Mouse (Mus musculus) liver, adult 2 months (tissue): Measurements from ENCODE around the gene Serinc2. TPM values are rescaled to one million over a fixed set of nuclear protein-coding genes. Genes with fewer than 3 reads are reported as not detected.

Experiments
- DNase-seq: peaks from one replicate; pipeline ENCODE4 v3.0.0-alpha.2; 2011; ENCODE audit warnings: low read depth, low spot score; ENCODE audit errors: extremely low read depth
- H3K27ac ChIP-seq: fragments of 200-500 bp; replicated peaks from 2 replicates; pipeline ENCODE4 v1.5.1; 2012; ENCODE audit warnings: low read depth, mild to moderate bottlenecking, control low read depth, inconsistent platforms, low read length; ENCODE audit not compliant: insufficient read depth
- H3K27me3 ChIP-seq: fragments of 200-500 bp; 2 replicates; pipeline ENCODE4 v1.6.1; 2012; ENCODE audit warnings: mild to moderate bottlenecking, moderate library complexity, low read length, inconsistent platforms; ENCODE audit not compliant: control insufficient read depth, insufficient read depth
- H3K36me3 ChIP-seq: fragments of 200-500 bp; 2 replicates; pipeline ENCODE4 v1.6.1; 2012; ENCODE audit warnings: low read length, inconsistent platforms; ENCODE audit not compliant: control insufficient read depth, insufficient read depth
- H3K4me1 ChIP-seq: fragments of 200-500 bp; 2 replicates; pipeline ENCODE4 v1.6.1; 2011; ENCODE audit warnings: low read length; ENCODE audit not compliant: control insufficient read depth, insufficient read depth
- H3K4me3 ChIP-seq: fragments of 200-500 bp; 2 replicates; pipeline ENCODE4 v1.5.1; 2011; ENCODE audit warnings: low read depth, mild to moderate bottlenecking, control low read depth, low read length, moderate library complexity; ENCODE audit not compliant: insufficient read depth
- H3K79me2 ChIP-seq: fragments of 200-500 bp; 2 replicates; pipeline ENCODE4 v1.6.1; 2012; ENCODE audit warnings: inconsistent platforms, mild to moderate bottlenecking, low read length, moderate library complexity; ENCODE audit not compliant: control insufficient read depth, insufficient read depth
- H3K9ac ChIP-seq: fragments of 200-500 bp; 2 replicates; pipeline ENCODE4 v1.6.1; 2012; ENCODE audit warnings: low read depth, mild to moderate bottlenecking, control low read depth, inconsistent platforms, low read length
- CTCF ChIP-seq: fragments of 200-500 bp; IDR thresholded peaks from 2 replicates; pipeline ENCODE4 v1.5.1; 2011; ENCODE audit warnings: low read depth, low read length, control low read depth
- POLR2A ChIP-seq: fragments of 200-500 bp; IDR thresholded peaks from 2 replicates; pipeline ENCODE4 v1.6.1; 2011; ENCODE audit warnings: low read length, control low read depth; ENCODE audit not compliant: insufficient read depth; ENCODE audit errors: extremely low read depth
- WGBS: fragments of 180-500 bp; shearing (Covaris S2); methylation state at CpG from one replicate; pipeline ENCODE4 v1.1.7; 2018; 5-methylcytosine and 5-hydroxymethylcytosine counted together
- polyA plus RNA-seq: library from polyadenylated mRNA; depleted of rRNA; stranded (reverse); fragments of >200 nt; gene quantifications from 2 replicates; pipeline ENCODE4 v1.2.3, GENCODE M21; 2012
- total RNA-seq: library from RNA; depleted of rRNA; stranded (reverse); fragments of >200 nt; gene quantifications from 2 replicates; pipeline ENCODE4 v1.2.3, GENCODE M21; 2014

Serinc2 gene
- total and polyA plus RNA-seq, 2 experiments = 1.1 to 20.9 TPM

DNA sequence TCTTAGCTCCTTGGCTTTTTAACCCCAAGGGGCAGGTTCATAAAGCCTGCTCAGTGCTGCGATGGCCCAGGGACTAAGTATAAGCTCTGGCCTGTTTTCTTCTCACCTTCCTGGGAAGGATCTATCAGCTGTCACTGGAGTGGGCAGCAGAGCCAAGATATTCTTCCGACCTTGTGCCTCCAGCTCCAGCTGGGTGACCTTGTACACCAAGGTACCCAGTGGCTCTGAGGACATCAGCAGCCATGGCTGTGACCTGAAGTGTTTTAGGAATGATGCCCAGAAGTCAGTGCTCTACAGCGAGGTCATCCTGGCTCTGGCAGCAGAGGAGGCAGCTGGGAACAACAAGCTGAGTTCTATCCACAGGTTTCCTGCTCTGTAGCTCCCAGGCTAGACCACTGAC lies 33.5 kb upstream of the Serinc2 start:
- no peak overlapping the region for H3K27ac ChIP-seq
- no peaks in the 10 kb centered on the region for H3K36me3 ChIP-seq
- H3K9ac ChIP-seq = no peak overlapping the region
- no peaks in the 10 kb centered on the region for H3K79me2 ChIP-seq
- 76% methylated on average over 3 of the region's 3 CpGs for WGBS
- no peak for DNase-seq
- H3K4me1 ChIP-seq = no peaks in the 10 kb centered on the region; the same call in 1 of the 2 replicates
- H3K27me3 ChIP-seq = peaks cover 7% of the 10 kb centered on the region; the same call in 1 of the 2 replicates
- TF ChIP-seq POLR2A = no peak
- TF ChIP-seq CTCF = no peak
- H3K4me3 ChIP-seq = no peak overlapping the region

DNA sequence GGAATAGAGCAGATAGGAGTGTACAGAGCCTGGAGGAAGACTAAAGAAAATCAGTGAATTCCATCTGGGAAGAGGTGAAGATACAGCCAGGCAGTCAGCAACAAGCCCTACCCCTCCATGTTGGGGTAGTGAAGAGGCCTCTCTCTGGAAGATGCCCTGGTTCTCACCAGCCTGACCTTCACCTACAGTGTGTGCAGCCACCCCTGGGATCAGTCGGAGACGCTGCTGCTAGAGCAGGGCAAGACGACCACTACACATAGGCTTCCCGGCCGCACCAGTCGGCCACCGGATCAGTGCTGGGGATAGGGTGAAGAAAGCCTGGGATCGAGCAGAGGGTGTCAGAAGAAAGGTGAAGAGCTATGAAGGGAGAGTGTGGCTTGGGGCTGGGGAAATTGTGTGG lies 30.2 kb upstream of the Serinc2 start:
- no peak overlapping the region for H3K4me3 ChIP-seq
- H3K9ac ChIP-seq = no peak overlapping the region
- H3K4me1 ChIP-seq = no peaks in the 10 kb centered on the region; the same call in 1 of the 2 replicates
- 73% methylated on average over 8 of the region's 8 CpGs for WGBS
- H3K79me2 ChIP-seq = no peaks in the 10 kb centered on the region
- H3K27ac ChIP-seq = no peak overlapping the region
- TF ChIP-seq POLR2A (no peak), CTCF (no peak)
- peaks cover 7% of the 10 kb centered on the region; the same call in 1 of the 2 replicates for H3K27me3 ChIP-seq
- DNase-seq = no peak
- no peaks in the 10 kb centered on the region for H3K36me3 ChIP-seq

DNA sequence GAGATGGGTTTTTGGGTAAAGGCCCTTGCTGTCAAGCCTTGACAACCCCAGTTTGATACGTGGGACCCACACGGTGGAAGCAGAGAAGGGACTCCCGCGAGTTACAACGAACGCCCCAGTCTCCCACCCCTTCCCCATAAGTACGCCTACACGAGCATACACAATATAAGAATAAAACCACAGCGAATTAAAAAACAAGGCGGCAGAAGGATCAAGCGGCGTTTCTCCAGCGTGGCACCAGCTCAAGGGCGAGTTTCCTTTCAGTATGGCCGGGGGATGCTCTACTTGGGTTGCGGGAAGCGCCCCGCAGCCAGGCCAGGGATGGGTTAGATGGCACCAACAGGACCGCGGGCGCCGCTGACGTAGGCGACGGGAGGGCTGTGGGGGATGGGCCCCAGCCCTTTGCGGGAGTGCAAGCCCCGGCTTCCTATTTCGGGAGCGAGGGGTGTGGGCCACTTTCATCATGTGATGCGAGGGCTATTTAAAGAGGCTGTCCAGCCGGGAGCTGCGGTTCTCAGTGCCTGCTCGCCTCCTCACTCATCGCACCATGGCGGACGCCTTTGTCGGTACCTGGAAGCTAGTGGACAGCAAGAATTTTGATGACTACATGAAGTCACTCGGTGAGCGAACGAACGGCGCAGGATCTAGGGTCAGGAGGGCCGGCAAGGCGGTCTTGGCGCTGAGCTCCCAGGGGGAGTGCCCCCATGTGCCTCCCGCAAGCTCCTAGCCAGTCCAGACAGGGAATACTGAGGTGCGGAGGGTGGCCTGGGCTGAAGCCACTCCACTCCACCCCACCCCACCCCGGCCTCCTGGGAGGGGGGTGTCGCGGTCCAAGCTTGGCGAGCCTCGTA lies 29.5 kb upstream of the Serinc2 start, which contains the start of the genes Fabp3 and Gm10570:
Gene Fabp3, plus strand, starts transcription at position 365 of the 851 bp plus-strand sequence.
Gene Gm10570, minus strand, starts transcription at position 444 of the 851 bp plus-strand sequence.
- Histone ChIP-seq H3K27me3 (peaks cover 7% of the 10 kb centered on the region; the same call in 1 of the 2 replicates), H3K9ac (no peak within 1 kb of the TSS; the same call in 1 of the 2 replicates), H3K4me1 (no peaks in the 10 kb centered on the region; the same call in 1 of the 2 replicates), H3K4me3 (peak within 1 kb of the TSS; percentile 33; the same call in 1 of the 2 replicates), H3K36me3 (no peaks in the 10 kb centered on the region), H3K27ac (no peak within 1 kb of the TSS), H3K79me2 (no peaks in the 10 kb centered on the region)
- no peak for DNase-seq
- 4% methylated on average over 52 of the region's 52 CpGs for WGBS
- TF ChIP-seq CTCF (no peak), POLR2A (no peak)

DNA sequence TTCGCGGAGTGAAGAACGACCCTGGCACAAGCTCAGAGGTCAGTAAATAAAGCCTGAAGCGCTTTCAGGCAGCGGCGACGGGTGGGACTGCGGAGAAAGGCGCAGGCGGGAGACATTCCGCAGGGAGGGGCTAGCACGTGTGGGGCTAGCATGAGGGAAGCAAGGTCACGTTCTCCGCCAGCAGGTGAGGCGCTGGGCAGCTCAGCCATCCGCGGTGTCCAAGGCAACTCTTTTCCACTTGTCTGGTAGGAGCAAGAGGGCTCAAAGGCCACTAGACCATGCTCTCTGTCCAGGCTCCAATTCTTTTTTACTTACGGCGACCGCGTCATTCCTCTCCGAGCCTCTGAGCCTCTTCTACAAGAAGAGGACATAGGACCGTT lies 28.8 kb upstream of the Serinc2 start:
- WGBS = 4% methylated on average over 23 of the region's 23 CpGs
- H3K4me1 ChIP-seq = no peaks in the 10 kb centered on the region; the same call in 1 of the 2 replicates
- no peaks in the 10 kb centered on the region for H3K36me3 ChIP-seq
- H3K27ac ChIP-seq = no peak overlapping the region
- H3K9ac ChIP-seq = no peak overlapping the region
- peaks cover 7% of the 10 kb centered on the region; the same call in 1 of the 2 replicates for H3K27me3 ChIP-seq
- H3K79me2 ChIP-seq = no peaks in the 10 kb centered on the region
- TF ChIP-seq CTCF (no peak), POLR2A (no peak)
- DNase-seq = no peak
- no peak overlapping the region for H3K4me3 ChIP-seq

DNA sequence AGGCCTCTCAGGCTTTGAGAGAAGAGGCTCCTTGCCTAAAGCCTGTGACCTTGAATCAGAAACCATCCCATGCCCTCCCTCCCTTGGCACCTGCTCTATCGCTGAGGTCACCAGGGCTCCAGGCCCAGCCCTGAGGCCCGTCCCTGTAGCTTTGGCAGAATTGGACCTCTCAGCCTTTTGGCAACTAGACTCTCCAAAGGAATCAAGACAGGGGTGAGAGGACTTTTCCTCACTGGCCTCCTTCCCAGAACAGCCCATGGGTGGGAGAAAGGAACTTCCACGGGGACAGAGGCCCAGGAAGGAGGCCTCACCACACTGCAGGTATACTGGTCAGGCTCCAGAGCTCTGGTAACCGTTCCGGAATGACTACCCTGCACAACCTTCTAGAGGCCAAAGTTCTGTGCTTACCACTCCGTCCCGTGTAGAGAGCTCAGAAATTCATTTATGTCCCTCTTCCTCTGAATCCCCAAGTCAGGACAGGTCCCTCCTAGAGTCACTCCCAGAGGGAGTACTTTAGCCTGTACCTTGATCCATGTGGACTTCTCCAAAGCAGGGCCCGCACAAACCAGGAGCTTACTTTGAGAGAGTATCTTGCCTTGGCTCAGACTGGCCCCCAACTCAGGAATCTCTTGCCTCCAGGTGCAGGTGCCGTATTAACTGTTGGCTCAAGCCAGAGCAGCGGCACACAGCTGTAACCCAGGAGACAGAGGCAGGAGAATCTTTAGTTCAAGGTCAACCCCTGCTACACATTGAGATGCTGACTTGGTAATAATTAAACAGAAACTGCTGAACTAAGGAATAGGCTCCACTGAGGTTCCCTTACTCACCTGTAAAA lies 28.0 kb upstream of the Serinc2 start:
- WGBS = 74% methylated on average over 10 of the region's 10 CpGs
- H3K27ac ChIP-seq = no peak overlapping the region
- H3K9ac ChIP-seq = no peak overlapping the region
- DNase-seq = peak; percentile 26
- H3K36me3 ChIP-seq = no peaks in the 10 kb centered on the region
- no peak overlapping the region for H3K4me3 ChIP-seq
- TF ChIP-seq CTCF = no peak
- TF ChIP-seq POLR2A = no peak
- no peaks in the 10 kb centered on the region for H3K79me2 ChIP-seq
- H3K4me1 ChIP-seq = no peaks in the 10 kb centered on the region; the same call in 1 of the 2 replicates
- peaks cover 7% of the 10 kb centered on the region; the same call in 1 of the 2 replicates for H3K27me3 ChIP-seq
